Mouse (Mus musculus): ENCODE results near the gene Pxn. TPM values are rescaled to one million over a fixed set of nuclear protein-coding genes. Genes with fewer than 3 reads are reported as not detected.
"Not testable (repeated sequence)": the region's sequence is repeated elsewhere in the genome, so short reads cannot be mapped to it uniquely, and the experiment has no call there.

The Pxn gene
- polyA plus RNA-seq, 1 experiment, result 194 TPM

- WGBS, result under 1% methylated on average over 39 of the region's 39 CpGs
- no peaks in the 10 kb centered on the region for H3K27me3 ChIP-seq (ENCODE audit: control insufficient read depth, insufficient read depth, low read length)
- DNase-seq, result peak; percentile 85 to 93
- H3K4me3 ChIP-seq (replicated peaks; ENCODE audit: insufficient read depth, low read depth, low read length), result peak overlapping the region; percentile 58
- peak overlapping the region; percentile 98 for H3K27ac ChIP-seq (ENCODE audit: insufficient read depth, low read length)
- TF ChIP-seq POLR2A (IDR thresholded peaks at IDR 0.05; ENCODE audit: borderline replicate concordance, insufficient read depth, low read length), result peak; percentile 97
- TF ChIP-seq CTCF (IDR thresholded peaks at IDR 0.05; ENCODE audit: borderline replicate concordance, insufficient read depth, low read depth, low read length), result no peak
- peaks cover 8% of the 10 kb centered on the region; the same call in 1 of the 2 replicates for H3K4me1 ChIP-seq (ENCODE audit: control insufficient read depth, insufficient read depth, low read length)
These were observed 17.4 kb upstream of the Pxn start for GRCm38 (mm10) chr5:115488841-115489698.

GRCm38 (mm10) chr5:115489699-115490637 lies 16.5 kb upstream of the Pxn start:
- WGBS, result under 1% methylated on average over 50 of the region's 50 CpGs
- TF ChIP-seq POLR2A (IDR thresholded peaks at IDR 0.05; ENCODE audit: borderline replicate concordance, insufficient read depth, low read length) (peak; percentile 94), CTCF (IDR thresholded peaks at IDR 0.05; ENCODE audit: borderline replicate concordance, insufficient read depth, low read depth, low read length) (no peak)

GRCm38 (mm10) chr5:115490638-115491000 lies 15.9 kb upstream of the Pxn start:
- H3K27me3 ChIP-seq (ENCODE audit: control insufficient read depth, insufficient read depth, low read length), result no peaks in the 10 kb centered on the region
- H3K4me1 ChIP-seq (ENCODE audit: control insufficient read depth, insufficient read depth, low read length), result peaks cover 8% of the 10 kb centered on the region; the same call in 1 of the 2 replicates
- no peak for DNase-seq
- H3K4me3 ChIP-seq (replicated peaks; ENCODE audit: insufficient read depth, low read depth, low read length), result no peak overlapping the region
- TF ChIP-seq POLR2A (IDR thresholded peaks at IDR 0.05; ENCODE audit: borderline replicate concordance, insufficient read depth, low read length), result no peak
- no peak for TF ChIP-seq CTCF (IDR thresholded peaks at IDR 0.05; ENCODE audit: borderline replicate concordance, insufficient read depth, low read depth, low read length)
- WGBS, result 6% methylated on average over 8 of the region's 8 CpGs
- H3K27ac ChIP-seq (ENCODE audit: insufficient read depth, low read length), result no peak overlapping the region

More at GRCm38 (mm10) chr5:115489699-115490637, 16.5 kb upstream of the Pxn start:
- Histone ChIP-seq H3K4me3 (replicated peaks; ENCODE audit: insufficient read depth, low read depth, low read length) (peak overlapping the region; percentile 58), H3K27ac (ENCODE audit: insufficient read depth, low read length) (peak overlapping the region; percentile 98), H3K27me3 (ENCODE audit: control insufficient read depth, insufficient read depth, low read length) (no peaks in the 10 kb centered on the region), H3K4me1 (ENCODE audit: control insufficient read depth, insufficient read depth, low read length) (peaks cover 8% of the 10 kb centered on the region; the same call in 1 of the 2 replicates)
- DNase-seq, result peak; percentile 93 to 96

- no peak for TF ChIP-seq CTCF (IDR thresholded peaks at IDR 0.05; ENCODE audit: borderline replicate concordance, insufficient read depth, low read depth, low read length)
- no peak for TF ChIP-seq POLR2A (IDR thresholded peaks at IDR 0.05; ENCODE audit: borderline replicate concordance, insufficient read depth, low read length)
- DNase-seq, result no peak
- Histone ChIP-seq H3K4me3 (replicated peaks; ENCODE audit: insufficient read depth, low read depth, low read length) (no peak overlapping the region), H3K4me1 (ENCODE audit: control insufficient read depth, insufficient read depth, low read length) (peaks cover 8% of the 10 kb centered on the region; the same call in 1 of the 2 replicates), H3K27ac (ENCODE audit: insufficient read depth, low read length) (no peak overlapping the region), H3K27me3 (ENCODE audit: control insufficient read depth, insufficient read depth, low read length) (no peaks in the 10 kb centered on the region)
- WGBS, result 45% methylated on average over 5 of the region's 5 CpGs
These were observed 15.4 kb upstream of the Pxn start for GRCm38 (mm10) chr5:115491076-115491475.

GRCm38 (mm10) chr5:115491771-115492322 lies 14.6 kb upstream of the Pxn start:
- no peaks in the 10 kb centered on the region for H3K27me3 ChIP-seq (ENCODE audit: control insufficient read depth, insufficient read depth, low read length)
- peak; percentile 68 to 70 for DNase-seq
- 4% methylated on average over 28 of the region's 28 CpGs for WGBS
- H3K4me1 ChIP-seq (ENCODE audit: control insufficient read depth, insufficient read depth, low read length), result peaks cover 8% of the 10 kb centered on the region; the same call in 1 of the 2 replicates
- H3K27ac ChIP-seq (ENCODE audit: insufficient read depth, low read length), result no peak overlapping the region; the same call in 1 of the 2 replicates
- H3K4me3 ChIP-seq (replicated peaks; ENCODE audit: insufficient read depth, low read depth, low read length), result peak overlapping the region; percentile 20
- TF ChIP-seq POLR2A (IDR thresholded peaks at IDR 0.05; ENCODE audit: borderline replicate concordance, insufficient read depth, low read length), result no peak
- no peak for TF ChIP-seq CTCF (IDR thresholded peaks at IDR 0.05; ENCODE audit: borderline replicate concordance, insufficient read depth, low read depth, low read length)

- Histone ChIP-seq H3K27me3 (ENCODE audit: control insufficient read depth, insufficient read depth, low read length) (no peaks in the 10 kb centered on the region), H3K4me3 (replicated peaks; ENCODE audit: insufficient read depth, low read depth, low read length) (no peak overlapping the region), H3K27ac (ENCODE audit: insufficient read depth, low read length) (no peak overlapping the region), H3K4me1 (ENCODE audit: control insufficient read depth, insufficient read depth, low read length) (peaks cover 8% of the 10 kb centered on the region; the same call in 1 of the 2 replicates)
- no peak for DNase-seq
- WGBS, result 77% methylated on average over 6 of the region's 6 CpGs
- TF ChIP-seq POLR2A (IDR thresholded peaks at IDR 0.05; ENCODE audit: borderline replicate concordance, insufficient read depth, low read length) (no peak), CTCF (IDR thresholded peaks at IDR 0.05; ENCODE audit: borderline replicate concordance, insufficient read depth, low read depth, low read length) (no peak)
These were observed 13.7 kb upstream of the Pxn start for GRCm38 (mm10) chr5:115492711-115493335.

GRCm38 (mm10) chr5:115493441-115493840 lies 13.0 kb upstream of the Pxn start:
- no peak overlapping the region for H3K4me3 ChIP-seq (replicated peaks; ENCODE audit: insufficient read depth, low read depth, low read length)
- no peak for DNase-seq
- H3K27me3 ChIP-seq (ENCODE audit: control insufficient read depth, insufficient read depth, low read length), result no peaks in the 10 kb centered on the region
- 53% methylated on average over 5 of the region's 5 CpGs for WGBS
- H3K4me1 ChIP-seq (ENCODE audit: control insufficient read depth, insufficient read depth, low read length), result peaks cover 14% of the 10 kb centered on the region; the same call in 1 of the 2 replicates
- H3K27ac ChIP-seq (ENCODE audit: insufficient read depth, low read length), result no peak overlapping the region
- TF ChIP-seq CTCF (IDR thresholded peaks at IDR 0.05; ENCODE audit: borderline replicate concordance, insufficient read depth, low read depth, low read length) (no peak), POLR2A (IDR thresholded peaks at IDR 0.05; ENCODE audit: borderline replicate concordance, insufficient read depth, low read length) (no peak)

GRCm38 (mm10) chr5:115495618-115496017 lies 10.9 kb upstream of the Pxn start:
- not testable (repeated sequence) for H3K4me3 ChIP-seq (replicated peaks; ENCODE audit: insufficient read depth, low read depth, low read length); H3K27ac ChIP-seq (ENCODE audit: insufficient read depth, low read length); H3K27me3 ChIP-seq (ENCODE audit: control insufficient read depth, insufficient read depth, low read length)
- 88% methylated on average over 3 of the region's 3 CpGs for WGBS
- H3K4me1 ChIP-seq (ENCODE audit: control insufficient read depth, insufficient read depth, low read length), result peaks cover 11% of the 10 kb centered on the region; the same call in 1 of the 2 replicates
- DNase-seq, result peak in 1 of 2 experiments; percentile 9

Measured in cerebellum, adult 2 months (tissue).